Mouse (Mus musculus): ENCODE results near the gene Zfp446.

Gene Zfp446

DNA sequence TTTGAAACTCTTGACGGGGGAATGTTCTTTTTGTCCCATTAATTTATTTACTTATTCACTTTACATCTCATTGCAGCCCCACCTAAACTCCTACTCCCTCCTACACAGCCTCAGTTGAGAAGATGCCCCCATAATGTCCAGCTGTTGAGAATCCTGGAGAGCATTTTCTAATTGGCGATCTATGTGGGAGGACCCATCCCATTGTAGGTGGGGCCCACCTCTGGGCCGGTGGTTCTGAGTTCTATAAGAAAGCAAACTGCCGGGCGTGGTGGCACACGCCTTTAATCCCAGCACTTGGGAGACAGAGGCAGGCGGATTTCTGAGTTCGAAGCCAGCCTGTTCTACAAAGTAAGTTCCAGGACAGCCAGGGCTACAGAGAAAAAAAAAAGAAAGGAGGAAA lies 9.3 kb downstream of the Zfp446 start:
- in situ Hi-C loops (cut with MboI; ENCODE audit: low sequenced_read_pairs) = no loop called here

GRCm38 (mm10) chr7:12987409-12988189 lies 10.0 kb downstream of the Zfp446 start:
- in situ Hi-C loops (cut with MboI; ENCODE audit: low sequenced_read_pairs) = no loop called here

- in situ Hi-C loops (cut with MboI; ENCODE audit: low sequenced_read_pairs) = no loop called here
Observed at GRCm38 (mm10) chr7:12992222-12992621, 14.6 kb downstream of the Zfp446 start.

DNA sequence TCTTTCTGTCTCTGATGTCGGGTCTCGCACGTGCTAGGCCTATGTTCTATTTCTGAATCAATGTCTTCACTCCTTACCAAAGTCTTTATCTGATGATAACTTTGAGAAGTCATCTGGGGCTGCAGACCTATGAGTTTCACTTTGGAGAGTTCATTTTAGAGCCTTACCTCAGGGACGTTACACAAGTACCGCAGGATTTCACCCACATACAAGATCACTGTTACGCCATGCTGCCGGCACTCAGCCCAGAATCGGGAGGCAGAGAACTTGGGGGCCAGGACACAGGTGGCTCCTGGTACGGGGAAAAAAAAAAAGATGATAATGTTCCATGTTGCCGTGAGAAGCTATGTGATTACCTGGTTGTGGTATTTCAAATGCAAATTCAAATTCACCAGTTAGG lies 15.5 kb downstream of the Zfp446 start:
- in situ Hi-C loops (cut with MboI; ENCODE audit: low sequenced_read_pairs) = no loop called here

DNA sequence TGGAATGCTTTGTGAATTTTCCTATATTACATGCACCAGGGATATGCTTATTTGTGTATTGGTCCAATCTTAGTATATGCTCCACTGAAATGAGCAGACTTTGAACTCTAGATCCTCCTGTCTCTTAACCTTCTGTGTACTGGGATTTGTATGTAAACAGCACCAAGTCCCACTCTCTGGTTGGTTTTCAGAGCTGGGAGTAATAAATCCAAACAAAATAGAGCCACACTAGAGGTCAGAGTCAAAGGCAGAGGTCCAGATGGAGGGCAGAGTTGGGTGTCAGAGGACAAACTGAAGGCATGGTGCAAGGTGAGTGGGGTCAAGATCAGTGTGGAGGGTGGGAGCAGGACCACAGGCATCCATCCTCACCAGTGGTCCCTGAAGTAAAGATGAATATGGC lies 18.2 kb downstream of the Zfp446 start:
- in situ Hi-C loops (cut with MboI; ENCODE audit: low sequenced_read_pairs) = no loop called here

- in situ Hi-C loops (cut with MboI; ENCODE audit: low sequenced_read_pairs) = no loop called here
Observed at GRCm38 (mm10) chr7:12997230-12997629, 19.6 kb downstream of the Zfp446 start.

DNA sequence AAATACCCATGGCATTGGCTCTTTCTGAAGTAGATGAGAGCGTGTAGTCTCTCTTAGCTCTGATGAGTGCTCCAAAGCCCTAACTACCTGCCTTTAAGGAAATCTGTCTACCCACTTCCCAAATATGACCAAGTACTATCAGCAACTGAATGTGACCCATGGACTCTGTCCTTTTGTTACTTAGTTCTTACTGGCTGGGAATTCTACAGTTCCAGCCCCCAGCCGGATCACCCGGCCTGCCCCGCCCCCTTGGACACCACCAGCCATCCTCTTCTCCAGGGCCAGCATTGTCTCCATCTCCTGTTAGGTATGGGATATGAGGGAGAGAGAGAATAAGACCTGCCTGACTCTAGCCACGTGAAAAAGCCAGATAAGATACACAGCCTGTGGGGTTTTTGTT lies 20.4 kb downstream of the Zfp446 start, which contains the start of gene Slc27a5:
Gene Slc27a5, minus strand, starts transcription at position 140 of the 400 bp plus-strand sequence.
- in situ Hi-C loops (cut with MboI; ENCODE audit: low sequenced_read_pairs) = no loop called here

- in situ Hi-C loops (cut with MboI; ENCODE audit: low sequenced_read_pairs) = no loop called here
Observed at GRCm38 (mm10) chr7:12998851-12999250, 21.2 kb downstream of the Zfp446 start, which contains the start of gene Trim28. Gene Trim28 (plus strand): TSS chr7:12999114.

DNA sequence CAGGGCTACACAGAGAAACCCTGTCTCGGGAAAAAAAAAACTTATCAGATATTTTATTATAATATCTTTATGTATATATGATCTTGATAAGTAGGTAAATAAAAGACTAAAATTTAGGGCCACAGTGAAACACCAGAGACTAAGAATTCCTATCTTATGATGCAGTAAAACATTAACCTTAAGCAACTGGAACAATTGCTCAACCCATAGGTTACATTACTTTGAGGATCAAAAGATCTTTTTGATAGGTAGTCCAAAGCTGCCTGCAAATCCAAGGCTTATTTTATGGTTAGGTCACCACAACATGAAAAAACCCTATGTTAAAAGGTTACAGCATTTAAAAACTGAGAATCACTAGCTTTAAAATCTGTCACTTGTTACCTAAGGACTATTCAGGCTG lies 23.9 kb downstream of the Zfp446 start:
- in situ Hi-C loops (cut with MboI; ENCODE audit: low sequenced_read_pairs) = no loop called here

DNA sequence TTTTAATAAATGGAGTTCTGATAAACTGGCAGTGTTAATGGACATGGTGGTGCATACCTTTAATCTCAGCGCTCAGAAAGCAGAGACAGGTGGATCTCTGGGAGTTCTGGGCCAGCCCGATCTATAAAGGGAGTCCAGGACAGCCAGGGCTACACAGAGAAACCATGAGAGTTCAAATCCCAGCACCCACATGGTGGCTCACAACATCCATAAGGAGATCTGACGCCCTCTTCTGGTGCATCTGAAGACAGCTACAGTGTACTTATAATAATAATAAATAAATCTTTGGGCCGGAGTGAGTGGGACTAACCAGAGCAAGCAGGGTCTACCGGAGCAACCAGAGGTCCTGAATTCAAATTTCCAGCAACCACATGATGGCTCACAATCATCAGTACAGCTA lies 25.7 kb downstream of the Zfp446 start:
- in situ Hi-C loops (cut with MboI; ENCODE audit: low sequenced_read_pairs) = no loop called here

DNA sequence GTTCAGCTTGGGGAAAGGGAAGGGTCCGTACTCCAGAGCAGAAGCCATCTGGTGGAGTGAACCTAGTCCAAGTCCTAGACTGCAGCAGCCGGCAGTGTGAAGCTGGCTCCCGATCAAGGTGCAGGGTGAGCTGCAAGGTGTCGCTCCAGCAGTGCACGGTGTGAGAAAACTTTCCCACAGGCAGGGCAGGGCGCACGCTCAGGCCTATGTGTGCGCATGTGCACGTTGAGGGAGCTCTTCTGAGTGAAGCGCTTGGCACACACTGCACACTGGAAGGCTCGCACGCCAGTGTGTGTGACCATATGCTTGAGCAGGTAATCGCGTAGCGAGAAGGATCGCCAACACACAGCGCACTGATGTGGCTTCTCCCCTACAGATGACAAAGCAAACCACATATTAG lies 28.4 kb downstream of the Zfp446 start:
- in situ Hi-C loops (cut with MboI; ENCODE audit: low sequenced_read_pairs) = no loop called here

GRCm38 (mm10) chr7:13006531-13006930 lies 28.9 kb downstream of the Zfp446 start:
- in situ Hi-C loops (cut with MboI; ENCODE audit: low sequenced_read_pairs) = no loop called here

- in situ Hi-C loops (cut with MboI; ENCODE audit: low sequenced_read_pairs) = no loop called here
Observed at GRCm38 (mm10) chr7:13007341-13008092, 29.9 kb downstream of the Zfp446 start.

- in situ Hi-C loops (cut with MboI; ENCODE audit: low sequenced_read_pairs) = no loop called here
Observed at GRCm38 (mm10) chr7:13009143-13010004, 31.7 kb downstream of the Zfp446 start.

DNA sequence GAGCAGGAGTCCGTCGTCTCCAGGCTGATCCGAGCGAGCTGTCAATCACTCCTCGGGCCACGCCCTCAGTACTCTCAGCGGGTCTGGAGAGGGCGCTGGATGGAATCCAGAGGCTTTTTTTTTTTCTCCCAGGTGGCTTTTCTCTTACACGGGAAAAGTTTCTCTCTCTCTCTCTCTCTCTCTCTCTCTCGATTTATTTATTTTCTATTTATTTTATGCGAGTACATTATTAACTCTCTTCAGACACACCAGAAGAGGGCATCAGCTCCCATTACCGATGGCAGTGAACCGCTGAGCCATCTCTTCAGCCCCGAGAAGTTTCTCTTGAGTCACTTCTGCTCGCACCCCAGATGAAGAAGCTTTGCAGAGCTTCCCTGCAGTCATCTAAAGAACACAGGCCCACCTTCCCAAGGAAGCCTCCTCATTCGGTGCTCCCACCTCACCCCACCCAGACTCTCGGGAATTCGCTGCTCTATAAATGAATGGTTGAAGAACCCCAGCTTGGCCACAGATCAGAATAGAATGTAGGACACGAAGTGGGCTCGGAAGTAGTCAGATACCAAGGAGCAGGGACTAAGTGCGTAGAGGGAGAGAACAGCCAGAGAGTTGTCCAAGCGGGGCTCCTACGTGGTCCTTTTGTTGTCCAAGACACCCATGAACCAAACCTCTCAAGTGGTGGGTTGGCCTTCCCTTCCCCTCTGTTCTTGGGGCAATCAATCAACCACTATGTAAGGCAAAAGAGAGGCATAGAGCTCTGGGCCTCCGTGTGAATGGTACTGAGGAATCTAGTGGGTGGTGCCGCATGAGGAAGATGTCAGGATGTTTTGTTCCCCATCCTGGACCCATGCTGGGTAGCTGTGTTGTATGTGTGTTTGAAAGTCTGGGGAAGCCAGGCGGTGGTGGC lies 32.6 kb downstream of the Zfp446 start, which contains the start of gene Zbtb45:
Gene Zbtb45, minus strand, starts transcription at position 30 of the 904 bp plus-strand sequence.
- in situ Hi-C loops (cut with MboI; ENCODE audit: low sequenced_read_pairs) = no loop called here

- in situ Hi-C loops (cut with MboI; ENCODE audit: low sequenced_read_pairs) = no loop called here
Observed at GRCm38 (mm10) chr7:13013671-13014070, 36.0 kb downstream of the Zfp446 start.

- in situ Hi-C loops (cut with MboI; ENCODE audit: low sequenced_read_pairs) = no loop called here
Observed at GRCm38 (mm10) chr7:13014275-13014839, 36.7 kb downstream of the Zfp446 start.

DNA sequence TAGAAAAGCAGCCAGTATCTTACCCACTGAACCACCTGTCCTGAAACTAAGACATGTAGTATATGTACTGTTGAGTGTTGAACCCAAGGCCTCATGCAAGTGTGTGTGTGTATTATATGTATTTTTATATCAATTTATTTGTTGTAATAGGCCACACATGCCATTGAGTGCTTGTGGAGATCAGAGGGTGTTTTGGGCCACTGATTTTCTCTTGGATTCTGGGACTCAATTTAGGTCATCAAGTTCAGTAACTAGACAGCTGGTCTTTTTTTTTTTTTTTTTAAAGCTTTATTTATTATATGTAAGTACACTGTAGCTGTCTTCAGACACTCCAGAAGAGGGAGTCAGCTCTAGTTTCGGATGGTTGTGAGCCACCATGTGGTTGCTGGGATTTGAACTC lies 37.6 kb downstream of the Zfp446 start:
- in situ Hi-C loops (cut with MboI; ENCODE audit: low sequenced_read_pairs) = no loop called here

- in situ Hi-C loops (cut with MboI; ENCODE audit: low sequenced_read_pairs) = no loop called here
Observed at GRCm38 (mm10) chr7:13022773-13023535, 45.3 kb downstream of the Zfp446 start.
